7 mouse cellular contexts compared by ENCODE assay signal in genomic region chr1:155048947-155049346, GRCm38 (mm10). TPM values are rescaled to one million over a fixed set of nuclear protein-coding genes. Genes with fewer than 3 reads are reported as not detected.
DNase-seq lines count a peak whose midpoint lies in the region; ATAC-seq and TF ChIP-seq lines count a peak whose summit lies in the region.

No protein-coding gene starts in this region.

- no peaks in the 10 kb centered on the region for H3K36me3 ChIP-seq in intestine, postnatal 0 days (ENCODE audit: control insufficient read depth, insufficient read depth)
- no peaks in the 10 kb centered on the region for H3K36me3 ChIP-seq in midbrain, embryonic 12.5 days

- H3K27ac ChIP-seq in intestine, postnatal 0 days (ENCODE audit: low read depth, low read length) = no peak overlapping the region
- no peak overlapping the region for H3K27ac ChIP-seq in midbrain, embryonic 12.5 days (replicated peaks)

- DNase-seq in adrenal gland, adult 2 months = peak; percentile 92
- peak; percentile 84 for DNase-seq in embryo, embryonic 11.5 days (ENCODE audit: low read depth, low spot score)
- DNase-seq in gastrocnemius, postnatal 4 days (ENCODE audit: low spot score in 2 of 2) = peak; percentile 90 to 91
- peak; percentile 95 for DNase-seq in left cerebral cortex, postnatal 4 days
- DNase-seq in skeletal muscle tissue, adult 2 months (ENCODE audit: low read depth, low spot score) = peak; percentile 81

- no peaks in the 10 kb centered on the region for H3K9me3 ChIP-seq in intestine, postnatal 0 days (ENCODE audit: control insufficient read depth)
- no peaks in the 10 kb centered on the region for H3K9me3 ChIP-seq in midbrain, embryonic 12.5 days

- intact Hi-C loops in left cerebral cortex, postnatal 4 days (cut with DNase I) = loop anchor here (5.0 kb wide), 1 partner anchor 48 kb away; the partner anchor contains the start of gene Ier5

- peak; percentile 99 for TF ChIP-seq CTCF in intestine, postnatal 0 days (IDR thresholded peaks at IDR 0.05; ENCODE audit: low read depth)

- WGBS in intestine, postnatal 0 days = 4% methylated on average over 5 of the region's 5 CpGs
- WGBS in midbrain, embryonic 12.5 days = 8% methylated on average over 5 of the region's 5 CpGs

- no peaks in the 10 kb centered on the region for H3K27me3 ChIP-seq in intestine, postnatal 0 days (replicated peaks; ENCODE audit: control insufficient read depth, insufficient read depth, low read length)
- peaks cover 5% of the 10 kb centered on the region; the same call in 1 of the 2 replicates for H3K27me3 ChIP-seq in midbrain, embryonic 12.5 days

- no peak overlapping the region for H3K4me2 ChIP-seq in intestine, postnatal 0 days (replicated peaks; ENCODE audit: low read depth)
- H3K4me2 ChIP-seq in midbrain, embryonic 12.5 days (replicated peaks) = no peak overlapping the region

- no peak overlapping the region for H3K4me3 ChIP-seq in intestine, postnatal 0 days (ENCODE audit: low read depth, low read length)
- H3K4me3 ChIP-seq in midbrain, embryonic 12.5 days = no peak overlapping the region

- no peak overlapping the region for H3K9ac ChIP-seq in intestine, postnatal 0 days (ENCODE audit: low read depth, low read length)
- no peak overlapping the region for H3K9ac ChIP-seq in midbrain, embryonic 12.5 days (replicated peaks)

- no peaks in the 10 kb centered on the region for H3K4me1 ChIP-seq in intestine, postnatal 0 days (replicated peaks; ENCODE audit: control insufficient read depth, insufficient read depth, low read length)
- H3K4me1 ChIP-seq in midbrain, embryonic 12.5 days = peaks cover 34% of the 10 kb centered on the region

- ATAC-seq in intestine, postnatal 0 days = peak; percentile 79
- ATAC-seq in midbrain, embryonic 12.5 days (ENCODE audit: low FRiP score, low read depth) = peak; percentile 71

RNA-seq across cellular contexts. Expression of gene Ier5, which starts 50.5 kb away (rescaled TPM):
- total RNA-seq in adrenal gland, adult 2 months (2021) = 10 to 100 TPM in 1 of 2 experiments, 1 to 10 TPM in 1; 6.3 to 10.7 TPM
- 13.9 and 21.4 TPM in 2 replicates for polyA plus RNA-seq in adrenal gland, adult 2 months (2012; rRNA removed)
- total RNA-seq in gastrocnemius, postnatal 4 days (2021) = 10 to 100 TPM; 10.4 to 12.5 TPM
- polyA plus RNA-seq in intestine, postnatal 0 days (2015; fragmentation: Nextera tagmentation; extraction: Ambion mirVana) = 6.1 and 6.8 TPM in 2 replicates
- 10 to 100 TPM; 12.0 TPM for total RNA-seq in left cerebral cortex, postnatal 4 days (2021)
- polyA plus RNA-seq in midbrain, embryonic 12.5 days (2016; fragmentation: Nextera tagmentation; extraction: Ambion mirVana) = 12.8 and 14.6 TPM in 2 replicates
